Mouse (Mus musculus) olfactory bulb, adult 2 months (tissue): ENCODE measurements around the gene Abca1. TPM values are rescaled to one million over a fixed set of nuclear protein-coding genes. Genes with fewer than 3 reads are reported as not detected.

Experiments
- H3K27ac ChIP-seq: fragments of 200-500 bp; 2 replicates; pipeline ENCODE4 v1.5.1; 2012; ENCODE audit warnings: low read depth, low read length; ENCODE audit not compliant: insufficient read depth
- H3K4me1 ChIP-seq: fragments of 200-500 bp; 2 replicates; pipeline ENCODE4 v1.6.1; 2012; ENCODE audit warnings: low read length; ENCODE audit not compliant: control insufficient read depth, insufficient read depth
- H3K4me3 ChIP-seq: fragments of 200-500 bp; 2 replicates; pipeline ENCODE4 v1.5.1; 2012; ENCODE audit warnings: mild to moderate bottlenecking, low read depth, low read length, moderate library complexity; ENCODE audit not compliant: insufficient read depth
- CTCF ChIP-seq: fragments of 200-500 bp; IDR thresholded peaks from 2 replicates; pipeline ENCODE4 v1.5.1; 2012; ENCODE audit warnings: low read depth, mild to moderate bottlenecking, low read length, moderate library complexity; ENCODE audit not compliant: insufficient read depth
- POLR2A ChIP-seq: fragments of 200-500 bp; IDR thresholded peaks from 2 replicates; pipeline ENCODE4 v1.6.1; 2012; ENCODE audit warnings: mild to moderate bottlenecking, low read depth, low read length, moderate library complexity; ENCODE audit not compliant: insufficient read depth
- WGBS: fragments of 180-500 bp; shearing (Covaris S2); methylation state at CpG from one replicate; pipeline ENCODE4 v1.1.7; 2018; 5-methylcytosine and 5-hydroxymethylcytosine counted together
- polyA plus RNA-seq: library from polyadenylated mRNA; stranded (reverse); fragments of >200 nt; gene quantifications from 2 replicates; pipeline ENCODE4 v1.2.4, GENCODE M21; 2012; ENCODE audit warnings: low replicate concordance; ENCODE audit not compliant: missing spikeins, insufficient read depth, insufficient read length

The Abca1 gene
- polyA plus RNA-seq, 1 experiment: 149 TPM

DNA sequence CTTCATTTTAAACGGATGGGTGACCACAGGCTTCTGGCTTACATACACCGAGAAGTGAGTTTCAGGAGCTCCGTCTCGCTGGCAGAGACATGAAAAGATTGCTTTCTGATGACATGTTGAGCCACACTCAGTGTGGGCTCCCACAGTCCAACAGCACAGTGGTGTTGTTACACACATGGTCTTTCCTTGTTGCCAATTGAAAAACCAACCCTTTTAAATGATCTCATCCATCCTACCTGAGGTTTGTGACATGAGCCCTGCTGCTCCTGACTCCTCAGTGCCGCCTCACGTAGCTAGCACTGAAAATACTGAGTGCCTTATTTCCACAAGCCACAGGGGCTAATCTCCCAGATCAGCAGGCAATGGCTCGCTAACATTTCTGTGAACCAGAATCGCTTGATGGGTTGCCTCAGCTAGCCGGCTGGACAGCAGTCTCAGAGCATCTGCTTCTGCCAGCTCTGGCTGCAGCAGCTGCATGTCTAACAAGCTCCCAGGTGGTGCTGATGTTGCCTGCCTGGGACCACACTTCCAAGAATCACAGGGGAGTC lies 50.2 kb downstream of the Abca1 start:
- H3K4me1 ChIP-seq: no peaks in the 10 kb centered on the region
- TF ChIP-seq POLR2A (no peak), CTCF (no peak)
- H3K27ac ChIP-seq: no peak overlapping the region
- 74% methylated on average over 9 of the region's 9 CpGs for WGBS
- no peak overlapping the region for H3K4me3 ChIP-seq

DNA sequence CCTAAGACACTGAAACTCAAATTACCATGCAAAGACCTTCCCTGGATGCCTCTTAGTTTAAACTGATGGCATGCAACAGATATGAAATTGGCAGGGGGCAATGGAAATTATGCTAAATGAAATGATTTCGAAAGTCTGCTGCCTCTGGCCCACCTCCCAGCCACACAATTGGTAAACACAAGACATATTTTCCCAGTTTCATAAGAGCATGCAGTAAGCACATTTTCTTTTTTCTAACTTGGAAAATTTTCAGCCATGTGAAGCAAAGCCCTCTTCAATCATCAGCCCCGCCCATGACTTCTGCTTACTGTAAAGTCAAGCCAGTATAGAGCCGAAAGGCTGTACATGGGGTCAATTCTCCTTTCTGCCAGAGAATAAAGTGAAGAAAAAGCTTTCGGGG lies 51.5 kb downstream of the Abca1 start:
- no peaks in the 10 kb centered on the region for H3K4me1 ChIP-seq
- no peak overlapping the region for H3K27ac ChIP-seq
- whole genome bisulfite sequencing: 90% methylated on average over 4 of the region's 4 CpGs
- H3K4me3 ChIP-seq: no peak overlapping the region
- TF ChIP-seq CTCF (no peak), POLR2A (no peak)

DNA sequence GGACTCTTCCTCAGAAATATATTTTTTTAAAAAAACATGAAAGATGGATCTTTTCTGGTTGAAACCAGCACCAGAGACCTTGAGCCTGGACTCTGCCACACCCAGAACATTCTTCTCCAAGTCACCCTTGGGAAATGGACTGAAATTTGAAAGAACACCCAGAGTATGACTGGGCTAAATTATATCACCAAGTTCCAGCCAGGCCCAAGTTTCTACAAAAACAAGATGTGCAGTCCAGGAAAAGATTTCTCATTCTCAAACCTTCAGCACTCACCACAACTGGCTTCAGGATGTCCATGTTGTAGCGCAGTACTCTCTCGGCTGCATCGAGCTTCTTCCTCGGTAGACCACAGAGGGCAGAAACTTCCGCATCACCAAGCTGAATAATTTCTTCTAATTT lies 53.0 kb downstream of the Abca1 start:
- H3K4me1 ChIP-seq: no peaks in the 10 kb centered on the region
- H3K4me3 ChIP-seq: no peak overlapping the region
- no peak overlapping the region for H3K27ac ChIP-seq
- 88% methylated on average over 5 of the region's 5 CpGs for WGBS
- TF ChIP-seq CTCF: no peak
- no peak for TF ChIP-seq POLR2A

DNA sequence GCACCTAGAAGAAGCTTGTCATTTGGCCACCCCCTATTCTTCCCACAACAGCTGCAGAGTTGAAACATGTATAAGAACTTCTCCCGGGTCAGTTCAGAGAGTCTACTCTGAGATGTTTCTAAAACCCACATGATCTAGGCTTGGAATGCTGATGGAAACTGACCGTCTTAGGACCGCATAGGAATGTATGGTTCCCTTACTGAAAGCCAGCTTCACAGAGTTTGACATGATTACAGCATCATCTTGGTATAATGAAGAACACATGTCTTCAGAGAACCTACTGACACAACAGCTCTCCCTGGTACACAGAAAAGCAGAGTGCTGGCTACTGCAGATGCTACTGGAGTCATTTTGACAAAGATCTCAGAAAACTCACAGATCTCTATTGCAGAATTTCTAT lies 53.6 kb downstream of the Abca1 start:
- TF ChIP-seq CTCF (no peak), POLR2A (no peak)
- 87% methylated on average over 3 of the region's 3 CpGs for WGBS
- Histone ChIP-seq H3K27ac (no peak overlapping the region), H3K4me1 (no peaks in the 10 kb centered on the region), H3K4me3 (no peak overlapping the region)

DNA sequence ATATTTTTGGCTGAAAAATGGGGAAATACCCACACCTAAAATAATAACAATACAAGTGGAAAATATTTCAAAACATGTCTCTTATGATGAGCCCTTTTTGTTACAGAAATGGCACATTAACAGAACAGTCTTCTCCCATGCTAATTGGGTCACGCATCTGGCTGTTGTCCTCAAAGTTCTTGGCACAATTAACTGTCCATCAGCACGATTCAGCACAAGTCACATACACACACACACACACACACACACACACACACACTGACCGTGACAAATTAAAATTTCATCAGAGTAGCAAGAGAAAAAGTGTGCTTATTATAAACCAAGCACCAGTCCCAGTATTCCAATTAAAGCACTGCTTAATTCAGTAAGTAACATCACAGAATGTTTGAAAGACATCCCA lies 55.1 kb downstream of the Abca1 start:
- H3K4me1 ChIP-seq: no peaks in the 10 kb centered on the region

DNA sequence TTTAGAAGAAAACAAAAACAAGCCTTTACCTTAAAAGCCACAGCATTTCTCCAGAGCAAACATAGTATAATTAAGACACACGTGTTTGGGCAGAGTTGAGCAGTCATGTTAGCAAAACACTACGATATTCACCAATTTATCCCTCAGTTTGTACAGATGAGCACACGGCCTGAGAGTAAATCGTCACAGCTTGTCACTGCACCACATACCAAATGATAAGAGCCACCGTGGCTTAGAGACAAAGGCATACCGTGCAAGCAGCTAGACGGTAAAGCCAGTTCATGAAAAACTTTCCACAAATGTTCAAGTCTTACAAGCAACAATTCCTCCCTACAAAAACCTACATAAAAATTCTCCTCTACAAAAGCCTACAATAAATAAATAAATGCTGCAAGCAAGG lies 57.2 kb downstream of the Abca1 start:
- no peak overlapping the region for H3K27ac ChIP-seq
- 73% methylated on average over 7 of the region's 7 CpGs for WGBS
- no peak overlapping the region for H3K4me3 ChIP-seq
- H3K4me1 ChIP-seq: no peaks in the 10 kb centered on the region
- TF ChIP-seq CTCF: no peak
- TF ChIP-seq POLR2A: no peak

More for the DNA sequence above, 55.1 kb downstream of the Abca1 start:
- Histone ChIP-seq H3K27ac (no peak overlapping the region), H3K4me3 (no peak overlapping the region)
- 65% methylated on average over 3 of the region's 3 CpGs for WGBS
- TF ChIP-seq CTCF (no peak), POLR2A (no peak)

DNA sequence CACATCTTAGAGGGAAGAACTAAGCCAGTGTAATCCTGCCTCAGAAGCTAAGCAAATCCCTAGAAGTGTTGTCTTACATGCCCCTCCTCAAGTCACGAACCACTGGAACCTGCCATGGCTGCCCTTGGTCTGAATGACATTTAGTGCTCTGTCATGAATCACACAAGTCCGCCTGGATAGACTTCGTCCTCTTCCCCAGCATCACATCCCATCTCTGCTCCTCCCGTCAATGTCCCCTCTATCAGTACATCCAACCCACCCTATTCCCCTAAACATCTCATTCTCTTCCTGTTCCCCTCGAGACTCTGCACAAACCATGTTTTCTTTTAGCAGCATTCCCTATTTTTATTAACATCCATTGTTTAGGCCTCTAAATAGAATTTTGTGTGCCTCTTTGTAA lies 58.4 kb downstream of the Abca1 start:
- Histone ChIP-seq H3K27ac (no peak overlapping the region), H3K4me1 (no peaks in the 10 kb centered on the region), H3K4me3 (no peak overlapping the region)
- TF ChIP-seq POLR2A (no peak), CTCF (no peak)
- WGBS: 80% methylated on average over 5 of the region's 5 CpGs

DNA sequence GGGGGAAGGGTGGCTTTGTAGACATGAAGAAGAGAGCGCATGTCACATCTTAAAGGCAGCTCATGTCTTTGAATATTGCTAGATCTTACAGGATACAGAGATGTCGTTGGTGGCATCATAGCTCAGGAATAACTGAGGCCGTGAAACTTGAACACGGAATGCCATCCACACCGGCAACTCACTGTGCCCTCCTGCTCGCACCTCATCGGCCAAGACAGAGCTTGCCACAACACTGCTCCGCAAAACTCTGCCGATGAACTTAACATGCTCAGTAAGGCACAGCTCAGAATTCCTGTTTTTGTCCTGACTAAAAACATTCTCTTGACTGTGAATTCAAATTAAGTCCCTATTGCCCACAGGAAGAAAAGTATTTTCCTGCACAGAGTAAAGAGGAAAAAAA lies 59.2 kb downstream of the Abca1 start:
- TF ChIP-seq CTCF (no peak), POLR2A (no peak)
- H3K4me1 ChIP-seq: no peaks in the 10 kb centered on the region
- 77% methylated on average over 9 of the region's 9 CpGs for WGBS
- no peak overlapping the region for H3K4me3 ChIP-seq
- H3K27ac ChIP-seq: no peak overlapping the region

DNA sequence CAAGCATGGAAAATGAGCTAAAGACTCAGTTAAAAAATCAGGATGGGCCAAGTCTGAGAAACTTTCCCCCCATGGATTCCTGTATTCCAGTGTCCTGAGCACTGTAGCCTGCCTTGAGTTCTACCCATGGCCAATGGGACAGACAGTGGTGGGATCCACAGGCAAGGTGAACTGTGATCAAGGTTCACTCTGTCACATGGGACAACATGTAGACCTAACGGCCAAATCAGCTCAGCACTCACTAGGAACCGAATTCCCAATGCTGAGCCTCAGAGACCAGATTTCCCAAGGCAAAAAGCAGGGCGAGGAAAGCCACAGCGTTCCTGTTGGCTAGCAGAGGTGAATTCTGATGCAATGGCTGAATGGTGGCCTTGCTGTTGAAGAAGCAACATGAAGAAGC lies 64.8 kb downstream of the Abca1 start:
- Histone ChIP-seq H3K4me3 (no peak overlapping the region), H3K4me1 (no peaks in the 10 kb centered on the region), H3K27ac (no peak overlapping the region)
- 95% methylated on average over 4 of the region's 4 CpGs for WGBS
- TF ChIP-seq POLR2A: no peak
- no peak for TF ChIP-seq CTCF

DNA sequence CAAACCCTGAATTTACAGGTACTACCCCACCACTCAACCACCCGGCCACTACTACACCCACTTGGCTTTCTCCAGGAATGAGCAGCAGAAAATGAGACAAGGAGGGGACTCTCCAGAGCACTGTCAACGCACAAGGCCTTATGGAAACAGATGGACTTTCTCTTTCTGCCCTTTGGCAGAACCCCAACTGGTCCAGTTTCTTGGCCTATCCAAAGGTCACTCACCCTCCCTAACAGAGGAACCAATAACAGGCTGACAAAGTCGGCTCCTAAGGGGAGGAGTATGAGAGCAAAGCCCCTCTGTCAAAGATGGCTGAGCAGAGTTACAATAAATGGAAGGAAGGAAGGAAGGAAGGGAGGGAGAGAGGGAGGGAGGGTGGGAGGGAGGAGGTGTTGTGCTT lies 65.4 kb downstream of the Abca1 start:
- 73% methylated on average over 3 of the region's 3 CpGs for WGBS

More for the DNA sequence above, 65.4 kb downstream of the Abca1 start:
- no peaks in the 10 kb centered on the region for H3K4me1 ChIP-seq
- H3K4me3 ChIP-seq: no peak overlapping the region
- no peak overlapping the region for H3K27ac ChIP-seq
- no peak for TF ChIP-seq POLR2A
